Comparison of ENCODE assay signal across 16 mouse cellular contexts in genomic region chr4:148043327-148043726, GRCm38 (mm10). TPM values are rescaled to one million over a fixed set of nuclear protein-coding genes. Genes with fewer than 3 reads are reported as not detected.
DNase-seq lines count a peak whose midpoint lies in the region; ATAC-seq lines count a peak whose summit lies in the region.
"Not testable (repeated sequence)": the region's sequence is repeated elsewhere in the genome, so short reads cannot be mapped to it uniquely, and the experiment has no call there.
"Had no signal": no experiment of that assay in that cellular context is flagged by ENCODE, and none has a peak within 500 bp of the region (broad histone marks: within the 10 kb centered on the region; RNA-seq: fewer than 3 reads in every experiment).

No protein-coding gene starts in this region.

- not testable (repeated sequence) for H3K4me3 ChIP-seq in forebrain, embryonic 13.5 days; heart, embryonic 11.5 days (ENCODE audit: low read depth, low read length); hindbrain, embryonic 14.5 days (replicated peaks; ENCODE audit: low read length); limb, embryonic 13.5 days; liver, embryonic 15.5 days (replicated peaks); neural tube, embryonic 13.5 days
- H3K4me3 ChIP-seq in midbrain, embryonic 10.5 days = 0 out of 2 replicates have a peak overlapping the region, but pooled peaks have one; percentile 87

- H3K36me3 ChIP-seq in forebrain, embryonic 13.5 days (ENCODE audit: poor library complexity, severe bottlenecking) = peaks cover 38% of the 10 kb centered on the region
- peaks cover 16% of the 10 kb centered on the region for H3K36me3 ChIP-seq in heart, embryonic 11.5 days (ENCODE audit: control insufficient read depth, insufficient read depth, low read length)
- H3K36me3 ChIP-seq in hindbrain, embryonic 14.5 days (replicated peaks; ENCODE audit: control insufficient read depth, insufficient read depth) = peaks cover 41% of the 10 kb centered on the region
- H3K36me3 ChIP-seq in limb, embryonic 13.5 days = peaks cover 47% of the 10 kb centered on the region
- peaks cover 43% of the 10 kb centered on the region for H3K36me3 ChIP-seq in liver, embryonic 15.5 days (replicated peaks)
- H3K36me3 ChIP-seq in midbrain, embryonic 10.5 days = peaks cover 58% of the 10 kb centered on the region
- H3K36me3 ChIP-seq in neural tube, embryonic 13.5 days = peaks cover 41% of the 10 kb centered on the region

- H3K4me2 ChIP-seq in forebrain, embryonic 13.5 days = not testable (repeated sequence)
- peak overlapping the region; percentile 2; the same call in 1 of the 2 replicates for H3K4me2 ChIP-seq in heart, embryonic 11.5 days
- H3K4me2 ChIP-seq in hindbrain, embryonic 14.5 days (replicated peaks) = peak overlapping the region; percentile 85; the same call in 1 of the 2 replicates
- peak overlapping the region; percentile 94; the same call in 1 of the 2 replicates for H3K4me2 ChIP-seq in limb, embryonic 13.5 days (replicated peaks)
- H3K4me2 ChIP-seq in liver, embryonic 15.5 days = peak overlapping the region; percentile 88; the same call in 1 of the 2 replicates
- H3K4me2 ChIP-seq in neural tube, embryonic 13.5 days = peak overlapping the region; percentile 90; the same call in 1 of the 2 replicates

- H3K27me3 ChIP-seq in forebrain, embryonic 13.5 days; heart, embryonic 11.5 days (ENCODE audit: control insufficient read depth, insufficient read depth, low read length); hindbrain, embryonic 14.5 days (ENCODE audit: control insufficient read depth, insufficient read depth, low read length); limb, embryonic 13.5 days; liver, embryonic 15.5 days; midbrain, embryonic 10.5 days (ENCODE audit: low read depth, poor library complexity, severe bottlenecking); neural tube, embryonic 13.5 days: not testable (repeated sequence)

- H3K27ac ChIP-seq in forebrain, embryonic 13.5 days; heart, embryonic 11.5 days (ENCODE audit: low read depth, low read length); hindbrain, embryonic 14.5 days; limb, embryonic 13.5 days; liver, embryonic 15.5 days (replicated peaks); midbrain, embryonic 10.5 days (replicated peaks); neural tube, embryonic 13.5 days (replicated peaks): not testable (repeated sequence)

- H3K9ac ChIP-seq in forebrain, embryonic 13.5 days = 0 out of 2 replicates have a peak overlapping the region, but pooled peaks have one; percentile 69
- H3K9ac ChIP-seq in heart, embryonic 11.5 days (ENCODE audit: low read depth, low read length); hindbrain, embryonic 14.5 days; limb, embryonic 13.5 days; liver, embryonic 15.5 days: not testable (repeated sequence)
- H3K9ac ChIP-seq in neural tube, embryonic 13.5 days = peak overlapping the region; percentile 32; the same call in 1 of the 2 replicates

- ATAC-seq in forebrain, embryonic 13.5 days; heart, embryonic 11.5 days (replicated peaks; ENCODE audit: insufficient number of reproducible peaks, low FRiP score, low TSS enrichment); hindbrain, embryonic 14.5 days (ENCODE audit: low FRiP score); limb, embryonic 13.5 days (ENCODE audit: low FRiP score, low read depth); liver, embryonic 15.5 days (ENCODE audit: insufficient read depth); neural tube, embryonic 13.5 days (ENCODE audit: low read depth): not testable (repeated sequence)

- not testable (repeated sequence) for H3K9me3 ChIP-seq in forebrain, embryonic 13.5 days (replicated peaks); heart, embryonic 11.5 days (replicated peaks; ENCODE audit: control insufficient read depth, low read length); hindbrain, embryonic 14.5 days (ENCODE audit: control insufficient read depth, low read length); limb, embryonic 13.5 days; liver, embryonic 15.5 days (replicated peaks); midbrain, embryonic 10.5 days (replicated peaks); neural tube, embryonic 13.5 days

- peak; percentile 62 for DNase-seq in cerebellum, adult 9-11 months
- DNase-seq in hindbrain, embryonic 14.5 days (ENCODE audit: low spot score); midbrain, embryonic 10.5 days (ENCODE audit: low spot score): not testable (repeated sequence)

- peaks cover 47% of the 10 kb centered on the region for H3K4me1 ChIP-seq in forebrain, embryonic 13.5 days
- H3K4me1 ChIP-seq in heart, embryonic 11.5 days (ENCODE audit: control insufficient read depth, insufficient read depth, low read length) = peaks cover 28% of the 10 kb centered on the region
- H3K4me1 ChIP-seq in hindbrain, embryonic 14.5 days (replicated peaks; ENCODE audit: control insufficient read depth, insufficient read depth, low read length) = peaks cover 41% of the 10 kb centered on the region
- peaks cover 38% of the 10 kb centered on the region for H3K4me1 ChIP-seq in limb, embryonic 13.5 days
- peaks cover 91% of the 10 kb centered on the region for H3K4me1 ChIP-seq in liver, embryonic 15.5 days (replicated peaks)
- H3K4me1 ChIP-seq in midbrain, embryonic 10.5 days = peaks cover 70% of the 10 kb centered on the region
- peaks cover 50% of the 10 kb centered on the region for H3K4me1 ChIP-seq in neural tube, embryonic 13.5 days (replicated peaks)

- 79% methylated on average over 6 of the region's 8 CpGs for WGBS in forebrain, embryonic 13.5 days
- 76% methylated on average over 6 of the region's 8 CpGs for WGBS in heart, embryonic 11.5 days (ENCODE audit: insufficient replicate concordance)
- WGBS in hindbrain, embryonic 14.5 days = 78% methylated on average over 7 of the region's 8 CpGs
- WGBS in limb, embryonic 13.5 days = 80% methylated on average over 7 of the region's 8 CpGs
- 79% methylated on average over 7 of the region's 8 CpGs for WGBS in liver, embryonic 15.5 days (ENCODE audit: insufficient replicate concordance)
- WGBS in midbrain, embryonic 10.5 days = 96% methylated on average over 8 of the region's 8 CpGs
- WGBS in neural tube, embryonic 13.5 days = 68% methylated on average over 6 of the region's 8 CpGs

RNA-seq across cellular contexts. Expression of gene Mthfr, which starts 4.5 kb away (rescaled TPM):
- polyA plus RNA-seq in forebrain, embryonic 13.5 days (2015; fragmentation: Nextera tagmentation; extraction: Ambion mirVana) = 15.9 and 18.2 TPM in 2 replicates
- 8.9 and 10.4 TPM in 2 replicates for polyA plus RNA-seq in heart, embryonic 11.5 days (2014; fragmentation: Nextera tagmentation; extraction: Ambion mirVana)
- polyA plus RNA-seq in hindbrain, embryonic 14.5 days (2014; fragmentation: Nextera tagmentation; extraction: Ambion mirVana) = 17.4 and 18.7 TPM in 2 replicates
- polyA plus RNA-seq in limb, embryonic 13.5 days (2015; fragmentation: Nextera tagmentation; extraction: Ambion mirVana) = 24.3 and 24.9 TPM in 2 replicates
- polyA plus RNA-seq in liver, embryonic 15.5 days (2015; fragmentation: Nextera tagmentation; extraction: Ambion mirVana) = 9.8 and 10.0 TPM in 2 replicates
- polyA plus RNA-seq in midbrain, embryonic 10.5 days (2016; fragmentation: Nextera tagmentation; extraction: Ambion mirVana) = 25.4 and 33.3 TPM in 2 replicates
- polyA plus RNA-seq in neural tube, embryonic 13.5 days (2015; fragmentation: Nextera tagmentation; extraction: Ambion mirVana) = 19.9 and 20.9 TPM in 2 replicates

RNA-seq across cellular contexts. Expression of gene Clcn6, which starts 4.7 kb away (rescaled TPM):
- polyA plus RNA-seq in forebrain, embryonic 13.5 days (2015; fragmentation: Nextera tagmentation; extraction: Ambion mirVana) = 21.6 and 24.8 TPM in 2 replicates
- polyA plus RNA-seq in heart, embryonic 11.5 days (2014; fragmentation: Nextera tagmentation; extraction: Ambion mirVana) = 6.3 and 7.3 TPM in 2 replicates
- 24.8 and 28.7 TPM in 2 replicates for polyA plus RNA-seq in hindbrain, embryonic 14.5 days (2014; fragmentation: Nextera tagmentation; extraction: Ambion mirVana)
- polyA plus RNA-seq in limb, embryonic 13.5 days (2015; fragmentation: Nextera tagmentation; extraction: Ambion mirVana) = 7.5 and 8.2 TPM in 2 replicates
- 1.5 and 1.6 TPM in 2 replicates for polyA plus RNA-seq in liver, embryonic 15.5 days (2015; fragmentation: Nextera tagmentation; extraction: Ambion mirVana)
- polyA plus RNA-seq in midbrain, embryonic 10.5 days (2016; fragmentation: Nextera tagmentation; extraction: Ambion mirVana) = 15.6 and 20.4 TPM in 2 replicates
- polyA plus RNA-seq in neural tube, embryonic 13.5 days (2015; fragmentation: Nextera tagmentation; extraction: Ambion mirVana) = 31.7 and 32.4 TPM in 2 replicates

RNA-seq across cellular contexts. Expression of gene Nppa, which starts 42.8 kb away (rescaled TPM):
- polyA plus RNA-seq in forebrain, embryonic 13.5 days (2015; fragmentation: Nextera tagmentation; extraction: Ambion mirVana) = 0.79 and 2.4 TPM in 2 replicates
- polyA plus RNA-seq in heart, embryonic 11.5 days (2014; fragmentation: Nextera tagmentation; extraction: Ambion mirVana) = 5,496 and 5,973 TPM in 2 replicates
- 2.4 TPM in 2 replicates for polyA plus RNA-seq in hindbrain, embryonic 14.5 days (2014; fragmentation: Nextera tagmentation; extraction: Ambion mirVana)
- polyA plus RNA-seq in limb, embryonic 13.5 days (2015; fragmentation: Nextera tagmentation; extraction: Ambion mirVana) = not detected in 2 replicates
- polyA plus RNA-seq in liver, embryonic 15.5 days (2015; fragmentation: Nextera tagmentation; extraction: Ambion mirVana) = 1.3 and 1.4 TPM in 2 replicates
- 0.25 and 0.67 TPM in 2 replicates for polyA plus RNA-seq in midbrain, embryonic 10.5 days (2016; fragmentation: Nextera tagmentation; extraction: Ambion mirVana)
- 0.36 and 6.1 TPM in 2 replicates for polyA plus RNA-seq in neural tube, embryonic 13.5 days (2015; fragmentation: Nextera tagmentation; extraction: Ambion mirVana)
- polyA plus RNA-seq: intestine, embryonic 15.5 days had no signal

RNA-seq across cellular contexts. Expression of gene Agtrap, which starts 44.5 kb away (rescaled TPM):
- polyA plus RNA-seq in forebrain, embryonic 13.5 days (2015; fragmentation: Nextera tagmentation; extraction: Ambion mirVana) = 6.9 and 8.3 TPM in 2 replicates
- polyA plus RNA-seq in heart, embryonic 11.5 days (2014; fragmentation: Nextera tagmentation; extraction: Ambion mirVana) = 12.7 and 17.6 TPM in 2 replicates
- 5.3 and 6.6 TPM in 2 replicates for polyA plus RNA-seq in hindbrain, embryonic 14.5 days (2014; fragmentation: Nextera tagmentation; extraction: Ambion mirVana)
- 13.2 and 14.1 TPM in 2 replicates for polyA plus RNA-seq in limb, embryonic 13.5 days (2015; fragmentation: Nextera tagmentation; extraction: Ambion mirVana)
- polyA plus RNA-seq in liver, embryonic 15.5 days (2015; fragmentation: Nextera tagmentation; extraction: Ambion mirVana) = 10.0 and 11.0 TPM in 2 replicates
- 16.4 and 17.4 TPM in 2 replicates for polyA plus RNA-seq in midbrain, embryonic 10.5 days (2016; fragmentation: Nextera tagmentation; extraction: Ambion mirVana)
- polyA plus RNA-seq in neural tube, embryonic 13.5 days (2015; fragmentation: Nextera tagmentation; extraction: Ambion mirVana) = 6.5 and 7.3 TPM in 2 replicates

RNA-seq across cellular contexts. Expression of gene Nppb, which starts 57.7 kb away (rescaled TPM):
- polyA plus RNA-seq in forebrain, embryonic 13.5 days (2015; fragmentation: Nextera tagmentation; extraction: Ambion mirVana) = not detected in 2 replicates
- polyA plus RNA-seq in heart, embryonic 11.5 days (2014; fragmentation: Nextera tagmentation; extraction: Ambion mirVana) = 305 and 336 TPM in 2 replicates
- polyA plus RNA-seq in hindbrain, embryonic 14.5 days (2014; fragmentation: Nextera tagmentation; extraction: Ambion mirVana) = 0.25 TPM in 1 of 2 replicates, not detected in the other
- polyA plus RNA-seq in limb, embryonic 13.5 days (2015; fragmentation: Nextera tagmentation; extraction: Ambion mirVana) = not detected in 2 replicates
- not detected in 2 replicates for polyA plus RNA-seq in liver, embryonic 15.5 days (2015; fragmentation: Nextera tagmentation; extraction: Ambion mirVana)
- not detected in 2 replicates for polyA plus RNA-seq in midbrain, embryonic 10.5 days (2016; fragmentation: Nextera tagmentation; extraction: Ambion mirVana)
- 0.43 TPM in 1 of 2 replicates, not detected in the other for polyA plus RNA-seq in neural tube, embryonic 13.5 days (2015; fragmentation: Nextera tagmentation; extraction: Ambion mirVana)
- polyA plus RNA-seq: forebrain, embryonic 15.5 days; intestine, embryonic 15.5 days; kidney, adult 2 months; limb, embryonic 10.5 days; lung, adult 2 months; midbrain, embryonic 16.5 days; spleen, adult 2 months; stomach, postnatal 0 days had no signal

Comparison
In these comparisons a context has a peak if more than half of its experiments do, and no peak if none do; other contexts are left out.
1. RNA of gene Nppa, which starts 42.8 kb away (polyA plus RNA-seq): 5,496 to 5,973 TPM in heart, embryonic 11.5 days; 0.36 to 6.1 TPM in neural tube, embryonic 13.5 days, 2.4 TPM in hindbrain, embryonic 14.5 days, 1.3 to 1.4 TPM in liver, embryonic 15.5 days, 0.79 to 2.4 TPM in forebrain, embryonic 13.5 days, 0.25 to 0.67 TPM in midbrain, embryonic 10.5 days and not detected in limb, embryonic 13.5 days; every median in the first group is over 100 times any median in the second.